Mouse (Mus musculus): Measurements from ENCODE around the gene Mvb12b.

The Mvb12b gene

DNA sequence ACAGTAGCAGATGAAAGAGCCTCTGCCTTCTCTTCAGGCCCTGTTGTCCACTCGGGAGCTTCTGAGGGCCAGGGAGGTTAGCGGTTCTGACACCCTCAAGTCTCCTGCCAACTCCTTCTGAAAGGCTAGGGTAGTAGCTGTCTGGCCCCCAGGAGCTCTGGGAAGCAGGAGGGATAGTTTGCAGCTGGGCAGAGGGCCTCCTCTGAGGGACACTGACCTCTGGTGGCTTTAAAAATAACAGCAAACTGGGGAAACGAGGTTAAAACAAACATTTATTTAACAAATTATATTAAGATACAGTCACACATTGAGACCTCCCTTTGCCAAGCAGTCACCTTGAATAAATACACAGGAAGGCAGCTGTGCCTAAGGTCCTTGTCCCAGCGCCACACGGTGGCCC lies 158.0 kb downstream of the Mvb12b start:
- DNase-seq (ENCODE audit: low spot score in 2 of 2), result no peak

DNA sequence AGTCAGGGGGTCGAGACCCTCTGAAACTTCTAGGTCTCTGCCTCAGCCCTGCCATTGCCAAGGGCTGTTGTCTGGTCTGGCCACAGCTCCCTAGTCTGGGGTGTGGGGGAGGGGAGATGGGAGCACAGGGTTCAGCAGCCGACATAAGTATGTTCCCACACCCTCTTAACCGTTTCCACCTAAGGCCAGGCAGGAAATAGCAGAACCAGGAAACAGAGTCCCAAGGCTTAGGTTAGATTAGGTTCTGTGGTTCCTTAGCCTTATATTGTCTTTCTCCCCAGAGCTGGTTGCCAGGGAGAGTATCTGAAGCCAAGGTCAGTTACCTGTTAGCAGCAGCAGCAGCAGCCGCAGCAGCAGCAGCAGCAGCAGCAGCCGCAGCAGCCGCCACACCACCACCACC lies 160.5 kb downstream of the Mvb12b start:
- no peak for DNase-seq (ENCODE audit: low spot score in 2 of 2)

DNA sequence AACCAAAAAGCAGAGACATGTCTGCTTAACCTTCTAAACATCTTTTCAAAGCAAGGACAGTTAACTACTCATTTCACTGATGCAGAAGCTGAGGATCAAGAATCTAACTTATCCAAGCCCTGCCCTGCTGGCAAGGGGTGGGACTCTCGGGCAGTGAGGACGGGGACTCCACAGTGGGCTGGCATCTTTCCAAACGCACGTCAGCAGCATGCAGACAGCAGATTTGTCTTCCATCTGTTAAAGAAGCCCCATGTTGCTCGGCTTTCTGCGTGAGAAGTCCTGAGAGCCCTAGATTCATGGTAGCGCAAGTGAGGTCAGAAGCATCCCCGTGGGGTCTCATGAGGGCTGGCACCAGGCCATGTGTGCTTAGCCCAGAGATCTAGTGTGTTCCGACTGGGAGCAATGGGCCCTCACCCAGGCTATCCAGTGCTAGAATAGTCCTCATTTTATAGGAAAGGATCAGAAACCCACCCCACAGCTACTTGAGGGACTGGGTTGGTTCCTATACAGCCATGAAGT lies 167.3 kb downstream of the Mvb12b start:
- no peak for DNase-seq (ENCODE audit: low spot score in 2 of 2)

DNA sequence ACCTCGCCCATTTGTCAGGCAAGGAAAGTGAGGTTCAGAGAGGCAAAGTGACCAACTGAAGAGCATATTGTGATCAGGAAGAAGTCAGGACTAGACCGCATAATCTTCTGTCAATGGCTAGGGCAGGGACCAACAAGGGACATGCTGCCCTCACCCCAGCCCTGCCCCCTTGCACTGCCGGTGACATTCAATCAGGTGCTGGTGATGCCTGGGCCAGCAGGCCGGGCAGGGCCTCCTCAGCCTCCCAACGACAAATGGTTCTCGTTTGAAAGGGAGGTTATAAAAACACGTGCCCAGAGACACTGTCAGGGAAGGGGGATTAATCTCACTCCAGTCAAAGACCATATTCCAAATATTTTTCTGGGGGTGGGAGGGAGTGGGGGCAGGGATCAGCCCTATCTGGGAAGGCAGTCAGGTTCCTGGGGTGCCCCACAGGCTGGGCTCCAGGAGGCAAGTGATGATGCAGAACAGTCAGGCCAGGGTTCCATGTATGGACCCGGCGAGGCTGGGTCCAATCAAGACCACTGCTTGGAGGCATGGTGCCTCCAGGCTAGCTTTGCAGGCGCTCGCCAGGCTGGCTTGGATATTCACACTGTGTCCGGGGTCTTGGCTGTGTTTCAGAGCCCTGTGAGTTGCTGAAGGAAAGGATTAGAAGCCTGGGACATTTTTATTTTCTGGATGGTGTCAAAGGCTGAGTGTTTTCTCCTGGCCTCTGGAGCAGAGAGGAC lies 168.2 kb downstream of the Mvb12b start:
- DNase-seq (ENCODE audit: low spot score in 2 of 2), result no peak

DNA sequence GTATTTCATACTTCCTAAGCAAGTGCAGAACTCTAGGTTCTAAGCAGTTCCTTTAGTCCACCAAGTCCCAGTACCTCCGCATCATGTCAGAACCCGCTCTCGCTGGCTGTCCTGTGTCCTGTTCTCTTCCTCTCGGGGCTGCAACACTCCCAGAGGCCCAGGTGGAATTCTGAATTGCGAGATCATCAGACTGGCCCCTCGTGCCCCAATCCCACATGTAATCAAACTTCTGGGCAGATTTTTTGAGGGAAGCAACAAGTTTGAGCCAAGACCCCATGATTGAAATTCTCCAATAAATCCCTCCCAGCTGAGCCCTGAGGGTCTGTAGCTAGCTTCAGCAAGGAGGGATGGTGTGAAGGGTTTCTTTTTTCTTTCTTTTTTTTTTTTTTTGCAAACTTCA lies 169.2 kb downstream of the Mvb12b start:
- no peak for DNase-seq (ENCODE audit: low spot score in 2 of 2)

DNA sequence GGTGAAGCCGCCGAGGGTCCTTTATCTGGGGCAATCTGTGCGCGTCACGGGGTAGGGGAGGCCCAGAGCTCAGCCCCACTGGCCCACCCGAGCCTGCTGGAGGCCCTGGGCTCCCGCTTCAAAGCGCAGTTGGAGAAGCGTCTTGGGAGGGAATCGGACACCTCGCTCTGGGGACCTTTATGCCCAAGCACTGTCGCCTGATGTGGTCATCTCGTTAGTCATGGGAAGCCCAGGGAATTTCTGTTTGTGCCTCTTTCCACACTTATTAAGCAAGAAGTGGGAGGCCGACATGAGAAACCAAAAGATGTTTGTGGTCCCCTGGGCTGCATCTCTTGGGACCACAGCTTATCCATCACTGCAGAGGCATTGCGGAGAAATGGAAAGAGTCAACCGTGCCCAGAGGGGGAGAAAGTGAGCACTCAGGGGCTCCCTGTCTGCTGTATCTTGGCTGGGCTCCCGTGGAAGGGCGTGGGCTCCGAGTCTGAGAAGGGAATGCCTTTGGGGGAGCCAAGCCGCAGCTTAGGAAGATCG lies 169.9 kb downstream of the Mvb12b start:
- no peak for DNase-seq (ENCODE audit: low spot score in 2 of 2)

DNA sequence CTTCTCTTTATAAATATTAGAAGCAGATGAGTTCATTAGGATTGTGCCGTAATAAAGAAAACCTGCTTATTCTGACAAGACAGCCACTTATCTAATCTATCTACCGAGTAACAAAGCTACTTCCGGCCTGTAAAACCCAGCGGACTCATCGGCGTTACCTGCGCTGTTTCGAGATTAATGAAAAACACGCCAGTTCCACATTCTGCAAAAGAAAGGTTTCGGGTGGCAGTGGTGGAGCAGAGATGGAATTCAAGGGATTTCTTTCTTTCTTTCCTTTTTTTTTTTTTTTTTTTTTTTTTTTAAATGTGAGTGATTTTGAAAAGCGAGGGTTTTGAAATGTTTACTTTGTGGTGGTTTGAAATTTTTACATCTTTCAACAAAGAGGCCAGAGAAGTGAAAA lies 170.4 kb downstream of the Mvb12b start:
- no peak for DNase-seq (ENCODE audit: low spot score in 2 of 2)

DNA sequence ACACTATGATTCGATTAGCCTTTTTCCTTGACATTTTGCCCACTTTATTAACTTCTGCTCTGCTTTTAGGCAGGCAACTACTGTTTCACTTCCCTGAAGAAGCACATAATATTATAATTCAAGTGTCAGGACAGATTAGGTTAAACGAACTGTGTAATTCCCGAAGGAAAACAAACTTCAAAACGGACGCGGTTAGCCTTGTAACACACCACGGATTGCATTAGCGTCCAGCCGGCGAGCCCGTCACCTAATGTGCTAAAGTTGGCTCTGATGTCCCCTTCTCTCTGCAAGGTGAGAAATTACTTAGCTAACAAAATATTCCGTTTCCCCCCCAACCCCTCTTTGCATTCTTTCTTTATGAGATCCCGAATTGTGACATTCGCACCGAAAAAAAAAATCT lies 170.9 kb downstream of the Mvb12b start:
- no peak for DNase-seq (ENCODE audit: low spot score in 2 of 2)

DNA sequence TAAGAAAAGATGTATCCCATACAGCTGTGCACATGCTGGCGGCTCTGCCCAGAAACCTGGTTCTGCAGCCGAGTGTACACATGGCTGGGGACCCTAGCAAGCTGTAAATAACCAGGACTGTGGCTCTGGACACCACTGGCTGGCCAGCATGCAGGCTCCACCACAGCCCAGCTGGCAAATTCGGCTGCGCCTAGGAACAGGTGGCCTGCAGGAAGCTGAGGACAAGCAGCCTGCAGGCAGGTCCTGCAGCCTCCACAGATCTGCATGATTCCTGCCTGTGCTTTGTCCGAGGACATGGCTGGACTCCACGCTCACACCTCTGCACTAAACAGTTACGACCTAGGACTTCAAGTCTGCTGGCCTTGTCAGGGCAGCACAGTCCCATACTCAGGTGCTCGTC lies 172.8 kb downstream of the Mvb12b start:
- DNase-seq (ENCODE audit: low spot score in 2 of 2), result no peak

DNA sequence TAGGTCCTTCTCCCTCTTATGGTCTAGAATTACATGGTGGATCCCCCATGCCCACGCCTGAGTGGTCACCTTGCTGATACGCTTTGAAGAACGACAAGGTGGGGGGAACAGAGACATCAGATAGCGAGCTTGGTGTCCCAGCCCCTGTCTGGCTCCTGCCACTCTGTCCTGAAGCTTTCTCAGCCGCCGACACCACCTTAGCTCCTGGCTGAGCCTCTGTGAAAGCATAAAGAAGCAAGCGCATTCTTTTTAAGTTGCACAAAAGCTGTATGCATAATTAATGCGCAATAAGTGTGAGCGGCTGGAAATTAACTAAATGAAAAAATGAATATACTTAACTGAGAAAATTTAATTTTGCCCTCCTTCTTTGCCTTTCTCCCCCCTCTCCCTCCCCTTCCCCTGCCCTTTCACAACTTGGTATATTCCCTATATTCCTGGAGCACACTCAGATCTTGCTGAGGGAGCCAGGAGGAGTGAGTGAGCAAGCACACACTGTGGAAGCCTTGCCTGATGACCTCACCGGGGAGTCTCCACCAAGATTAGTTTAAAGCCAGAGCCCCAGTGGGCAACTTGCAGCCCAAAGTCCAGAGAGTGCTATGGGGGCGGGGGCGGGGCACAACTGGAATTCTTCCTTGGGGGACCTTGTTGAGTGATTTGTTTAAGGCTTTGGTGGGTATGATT lies 174.0 kb downstream of the Mvb12b start:
- DNase-seq (ENCODE audit: low spot score in 2 of 2), result no peak

DNA sequence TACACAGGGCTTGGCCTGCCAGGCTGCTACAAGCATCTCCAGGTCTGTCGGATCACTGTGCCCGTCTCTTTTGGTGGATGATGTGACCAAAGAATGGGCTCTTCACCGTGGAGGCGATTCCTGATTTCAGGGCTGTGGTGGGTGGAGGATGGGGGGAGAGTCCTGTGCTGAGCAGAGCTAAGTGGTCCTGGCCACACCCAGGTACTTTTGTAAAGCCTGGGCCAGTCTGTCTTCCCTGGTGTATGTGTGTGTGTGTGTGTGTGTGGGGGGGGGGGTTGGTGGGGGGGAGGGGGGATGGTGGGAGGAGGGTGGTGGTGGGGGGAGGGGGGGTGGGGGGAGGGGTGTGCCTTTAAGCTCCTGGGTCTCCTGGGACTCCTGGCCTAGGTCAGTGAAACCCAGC lies 174.9 kb downstream of the Mvb12b start:
- no peak for DNase-seq (ENCODE audit: low spot score in 2 of 2)

DNA sequence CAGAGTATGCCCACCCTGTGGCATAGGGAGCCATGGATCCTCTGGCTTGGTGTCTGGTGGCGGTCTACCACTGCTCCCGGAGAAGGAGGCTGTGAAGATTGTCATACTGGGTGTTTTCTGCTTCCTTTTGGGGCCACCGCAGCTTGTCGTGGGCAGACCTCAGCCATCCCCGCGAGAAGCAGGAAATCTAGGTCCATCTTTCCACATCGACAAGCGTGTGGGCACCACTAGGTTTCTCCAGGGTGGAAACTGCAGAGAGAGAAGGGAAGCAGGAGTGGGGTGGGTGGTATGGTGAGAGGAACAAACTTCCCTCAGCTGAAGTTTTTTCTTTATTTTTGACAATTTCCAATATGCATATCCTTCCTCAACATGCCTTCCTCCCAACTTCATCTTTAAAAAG lies 178.9 kb downstream of the Mvb12b start:
- no peak for DNase-seq (ENCODE audit: low spot score in 2 of 2)

DNA sequence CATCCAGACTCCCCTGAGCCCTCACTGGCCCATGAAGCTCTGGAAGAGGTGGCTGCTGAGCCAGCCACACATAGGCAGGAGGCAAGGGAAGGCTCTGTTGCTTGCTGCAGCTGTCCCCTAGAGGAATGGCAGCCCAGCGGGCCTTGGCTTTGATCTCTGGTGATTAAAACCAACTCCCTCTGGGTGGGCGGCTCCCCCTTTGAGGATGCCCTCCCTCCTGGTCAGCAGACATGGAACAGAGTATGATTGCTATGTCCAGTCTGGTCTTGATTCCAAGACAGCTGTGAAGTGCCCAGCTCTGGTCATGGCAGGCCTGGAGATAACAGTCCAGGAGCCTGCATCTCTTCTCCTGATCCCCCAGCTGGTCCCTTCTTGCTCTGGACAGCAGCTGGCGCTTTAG lies 179.7 kb downstream of the Mvb12b start:
- no peak for DNase-seq (ENCODE audit: low spot score in 2 of 2)

DNA sequence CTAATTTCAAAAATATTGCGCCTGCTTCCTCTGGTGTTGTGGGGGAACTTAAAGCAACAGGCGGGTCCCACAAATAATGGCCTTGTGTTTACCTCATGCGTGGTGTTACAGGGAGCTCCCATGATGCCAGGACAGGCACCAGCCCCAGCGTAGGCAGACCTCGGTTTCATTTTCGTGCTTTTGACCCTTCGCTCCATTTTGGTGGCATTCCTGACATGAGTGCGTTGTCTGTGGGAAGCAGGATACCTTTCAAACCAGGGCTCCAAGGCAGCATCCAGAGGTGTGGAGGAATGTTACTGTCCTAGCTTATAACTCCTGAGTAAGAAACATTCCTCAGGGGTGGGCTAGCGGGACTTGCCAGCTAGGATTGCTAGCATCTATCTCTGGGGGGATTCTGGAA lies 181.3 kb downstream of the Mvb12b start:
- no peak for DNase-seq (ENCODE audit: low spot score in 2 of 2)

DNA sequence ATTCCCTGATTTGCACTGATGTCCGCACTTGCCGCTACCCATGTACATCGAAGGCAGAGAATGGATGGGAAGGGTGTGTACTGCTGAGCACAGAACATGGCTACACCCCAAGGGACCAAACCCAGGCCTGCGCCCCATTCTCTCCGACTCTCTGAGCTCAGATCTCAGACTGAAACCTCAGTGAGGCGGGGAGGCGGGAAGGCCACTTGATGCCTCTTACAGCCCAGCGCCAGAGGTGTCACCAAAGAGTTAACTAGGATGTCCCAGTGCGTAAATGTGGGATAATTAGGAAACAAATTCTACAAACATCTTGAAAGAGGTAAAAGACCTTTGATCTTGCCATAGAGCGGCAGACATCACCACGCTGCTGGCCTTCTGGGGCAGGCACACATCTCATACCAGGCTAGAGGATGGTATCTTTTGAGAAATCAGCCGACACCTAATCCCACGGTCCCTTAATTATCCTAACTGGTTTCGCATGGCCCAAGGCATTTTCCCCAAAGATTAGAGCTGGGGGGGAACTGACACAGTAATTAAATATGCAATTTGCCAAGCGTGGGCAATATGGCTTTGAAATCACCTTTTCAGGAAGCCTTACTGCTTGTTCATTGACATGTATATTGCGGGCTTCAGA lies 181.9 kb downstream of the Mvb12b start:
- DNase-seq (ENCODE audit: low spot score in 2 of 2), result no peak

DNA sequence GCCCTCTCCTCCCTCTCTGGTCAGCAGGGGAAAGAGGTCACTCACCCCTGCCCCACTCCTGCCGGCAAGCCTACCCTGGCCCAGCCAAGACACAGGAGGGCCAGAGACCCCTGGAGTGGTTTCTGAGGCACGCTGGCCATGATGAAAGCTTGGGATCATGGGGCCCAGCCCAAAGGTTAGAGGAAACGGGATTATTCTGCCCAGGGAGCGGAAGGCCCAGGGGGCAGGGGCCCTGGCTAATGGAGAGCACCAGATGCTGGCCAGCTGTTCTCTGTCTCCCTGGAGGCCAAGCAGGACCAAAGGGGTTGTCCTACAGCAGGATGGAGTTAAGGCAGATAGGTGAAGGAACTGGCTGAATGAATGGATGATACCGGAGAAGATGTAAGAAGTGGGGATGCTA lies 184.5 kb downstream of the Mvb12b start:
- no peak for DNase-seq (ENCODE audit: low spot score in 2 of 2)

DNA sequence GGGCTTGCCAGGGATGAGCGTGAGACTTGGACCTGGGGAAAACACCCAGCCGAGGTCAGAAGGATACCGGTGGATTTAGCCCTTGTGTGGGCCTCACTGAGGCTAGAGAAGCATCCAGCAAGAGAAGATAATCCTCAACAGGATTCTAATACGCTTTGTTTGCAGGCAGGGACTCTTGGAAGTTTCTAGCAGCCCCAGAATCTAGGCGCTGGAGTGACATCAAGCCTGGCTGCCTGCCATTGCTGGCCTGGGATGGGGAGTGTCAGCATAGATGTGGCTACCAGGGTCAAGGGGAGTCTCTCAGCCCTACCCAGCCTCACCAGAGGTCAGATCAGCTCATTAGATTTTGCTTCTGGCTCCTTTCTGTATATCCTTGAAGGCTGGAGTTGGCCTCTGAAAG lies 185.0 kb downstream of the Mvb12b start:
- no peak for DNase-seq (ENCODE audit: low spot score in 2 of 2)

DNA sequence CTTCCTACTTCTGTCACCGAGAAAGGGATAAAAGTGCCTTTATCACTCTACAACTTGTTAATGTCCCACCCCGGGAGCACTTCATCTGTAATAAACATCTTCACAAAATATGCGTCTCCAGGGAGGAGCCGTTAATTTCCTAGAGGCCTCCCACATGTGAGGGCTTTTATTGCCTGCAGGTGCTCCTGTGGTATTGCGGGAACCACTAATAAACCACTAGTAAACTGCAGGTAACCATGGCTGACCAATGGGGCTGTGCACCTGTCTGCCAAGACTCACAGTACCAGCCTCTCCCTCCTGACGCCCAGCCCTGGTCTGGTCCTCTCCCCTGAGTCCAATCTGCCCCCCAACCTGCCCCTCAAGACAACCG lies 186.3 kb downstream of the Mvb12b start:
- no peak for DNase-seq (ENCODE audit: low spot score in 2 of 2)

DNA sequence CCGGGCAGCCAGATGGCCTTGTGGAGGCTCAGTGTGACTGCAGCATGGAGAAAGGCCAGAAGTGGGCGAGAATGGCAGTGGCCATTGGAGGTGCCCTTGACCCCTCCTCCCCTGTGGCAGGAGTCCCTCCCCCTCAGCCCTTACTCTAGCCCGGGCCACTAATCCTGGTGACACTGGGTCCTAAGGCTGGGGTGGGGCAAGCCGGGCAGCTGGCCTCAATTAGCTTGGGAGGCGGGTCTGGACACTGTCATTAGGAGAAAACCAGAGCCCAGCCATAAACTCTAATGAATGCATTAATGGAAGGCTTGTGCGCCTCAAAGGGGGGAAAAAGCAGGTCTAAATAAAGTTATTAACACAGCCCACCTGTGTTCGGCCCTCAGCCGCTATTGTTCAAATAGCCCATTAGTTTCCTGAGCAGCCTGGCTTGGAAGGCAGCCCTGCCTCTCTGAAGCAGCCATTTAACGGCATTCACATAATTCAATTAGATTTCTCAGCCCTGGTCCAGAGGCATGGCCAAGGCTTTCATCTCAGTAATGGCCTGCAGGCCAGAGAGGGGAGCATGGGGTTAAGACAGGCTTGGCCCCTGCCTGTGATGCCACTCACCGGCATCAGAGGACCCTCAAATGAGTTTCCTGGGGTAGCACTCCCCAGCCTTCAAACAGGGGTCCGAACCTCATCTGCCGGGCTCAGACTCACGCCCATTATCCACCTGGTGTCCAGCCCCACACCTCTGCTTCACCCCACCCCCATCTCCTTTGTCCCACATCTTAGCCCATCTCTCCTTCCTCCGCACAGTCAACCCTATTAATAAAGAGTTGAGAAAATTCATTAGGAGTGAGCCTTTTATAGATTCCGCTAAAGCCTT lies 186.9 kb downstream of the Mvb12b start:
- DNase-seq (ENCODE audit: low spot score in 2 of 2), result no peak

DNA sequence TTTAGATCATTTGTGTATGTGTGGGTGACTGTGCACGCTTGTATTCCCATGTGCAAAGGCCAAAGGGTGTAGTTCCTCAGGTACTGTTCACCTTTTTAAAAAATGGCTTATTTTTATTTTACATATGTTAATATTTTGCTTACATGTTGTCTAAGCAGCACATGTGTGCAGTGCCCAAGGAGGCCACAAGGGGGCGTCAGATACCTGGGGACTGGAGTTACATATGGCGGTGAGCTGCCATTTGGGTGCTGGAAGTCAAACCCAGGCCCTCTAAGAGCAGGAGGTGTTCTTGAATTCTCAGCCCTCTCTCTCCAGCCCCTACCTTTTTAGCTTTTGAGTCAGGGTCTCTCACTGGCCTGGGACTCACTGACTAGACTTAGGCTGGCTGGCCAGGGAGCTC lies 188.8 kb downstream of the Mvb12b start:
- DNase-seq (ENCODE audit: low spot score in 2 of 2), result no peak

DNA sequence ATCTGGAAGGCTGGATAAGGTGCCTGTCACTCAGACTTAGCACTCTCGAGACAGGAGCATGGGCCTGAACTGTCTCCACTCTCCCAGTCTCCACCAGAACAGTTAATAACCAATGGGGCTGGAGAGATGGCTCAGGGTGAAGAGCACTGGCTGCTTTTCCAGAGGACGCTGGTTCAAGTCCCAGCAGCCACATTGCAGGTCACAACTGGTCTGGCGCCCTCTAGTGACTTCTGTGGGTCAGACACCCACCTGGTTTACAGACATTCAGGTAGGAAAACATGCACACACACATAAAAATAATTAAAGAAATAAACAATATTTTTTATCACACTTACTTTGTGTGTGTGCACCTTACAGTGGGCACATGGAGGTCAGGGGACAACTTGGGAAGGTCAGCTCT lies 191.3 kb downstream of the Mvb12b start:
- DNase-seq (ENCODE audit: low spot score in 2 of 2), result no peak

DNA sequence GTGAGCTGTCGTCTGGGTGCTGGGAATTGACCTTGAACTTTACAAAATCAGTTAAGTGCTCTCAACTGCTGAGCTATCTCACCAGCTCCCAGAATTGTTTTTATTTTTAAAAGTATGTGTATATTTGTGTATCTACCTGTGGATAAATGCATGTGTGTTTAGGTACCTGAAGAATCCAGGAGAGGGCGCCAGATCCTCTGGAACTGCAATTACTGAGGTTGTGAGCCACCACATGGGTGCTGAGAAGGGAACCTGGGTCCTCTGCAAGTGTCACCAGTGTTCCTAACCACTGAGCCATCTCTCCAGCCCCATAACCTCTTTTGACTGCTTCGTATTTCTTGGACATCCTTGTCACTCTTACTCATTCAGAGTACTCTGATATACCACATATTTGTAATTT lies 193.8 kb downstream of the Mvb12b start:
- DNase-seq (ENCODE audit: low spot score in 2 of 2), result no peak

Data from frontal cortex, postnatal 10 days (tissue).